Mouse (Mus musculus): ENCODE data around the gene Wbp4.
A peak's percentile ranks its signal among the peaks of the same experiment; 100 is the strongest.

The Wbp4 gene

DNA sequence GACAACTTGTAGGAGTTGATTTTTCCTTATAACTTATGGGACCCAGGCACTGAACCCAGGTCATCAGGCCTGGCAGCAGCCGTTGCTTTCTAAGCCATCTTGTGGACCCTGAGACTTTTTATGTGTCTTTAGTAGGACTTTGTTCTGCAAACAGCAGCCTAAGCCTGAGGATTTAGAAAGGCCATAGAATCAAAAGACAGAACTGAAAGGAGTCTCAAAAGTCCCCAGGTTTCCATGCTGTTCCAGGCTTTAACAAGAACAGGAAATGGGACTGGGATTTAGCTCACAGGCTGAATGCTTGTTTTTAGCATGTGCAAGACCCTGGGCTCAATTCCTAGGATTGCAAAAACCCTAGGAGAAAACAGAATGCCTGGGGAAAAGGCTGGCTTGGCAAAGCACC lies 26.5 kb upstream of the Wbp4 start:
- DNase-seq (ENCODE audit: low spot score in 2 of 2) = no peak

GRCm38 (mm10) chr14:79506207-79506606 lies 24.9 kb upstream of the Wbp4 start:
- DNase-seq (ENCODE audit: low spot score in 2 of 2) = no peak

DNA sequence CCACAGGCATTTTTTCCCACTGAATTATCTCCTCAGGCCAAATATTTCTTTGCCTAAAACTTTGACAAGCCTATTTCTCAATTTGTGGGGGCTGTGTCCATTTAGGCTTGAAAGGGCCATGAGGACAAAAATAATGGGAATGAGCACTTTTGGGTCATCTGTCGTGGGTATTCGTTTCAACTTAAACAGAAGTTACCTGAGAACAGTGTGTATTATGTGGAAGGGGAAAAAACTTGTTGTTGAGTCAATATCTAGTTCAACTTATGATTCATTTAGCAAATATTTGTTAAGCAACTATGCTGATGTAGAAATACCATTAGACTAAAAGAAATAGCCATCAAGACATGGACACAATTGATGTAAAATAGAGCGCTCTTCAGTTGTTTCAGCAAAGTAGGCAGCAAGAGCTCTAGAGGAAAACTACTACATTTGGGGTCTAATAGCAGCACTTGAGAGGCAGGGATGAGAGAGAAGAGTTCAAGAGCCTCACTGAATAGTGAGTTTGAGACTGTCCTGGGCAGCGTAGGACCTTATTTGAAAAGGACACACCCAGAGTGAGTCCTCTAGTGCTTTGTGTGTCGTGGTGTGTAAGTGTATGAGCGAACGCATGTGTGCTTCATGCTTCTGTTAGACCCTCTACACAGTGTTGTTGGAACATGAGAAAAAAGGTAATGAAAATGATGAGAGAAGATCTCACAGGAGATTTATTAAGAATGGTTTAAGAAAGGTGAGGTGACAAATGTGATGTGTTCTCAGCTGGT lies 23.1 kb upstream of the Wbp4 start:
- DNase-seq (ENCODE audit: low spot score in 2 of 2) = no peak

DNA sequence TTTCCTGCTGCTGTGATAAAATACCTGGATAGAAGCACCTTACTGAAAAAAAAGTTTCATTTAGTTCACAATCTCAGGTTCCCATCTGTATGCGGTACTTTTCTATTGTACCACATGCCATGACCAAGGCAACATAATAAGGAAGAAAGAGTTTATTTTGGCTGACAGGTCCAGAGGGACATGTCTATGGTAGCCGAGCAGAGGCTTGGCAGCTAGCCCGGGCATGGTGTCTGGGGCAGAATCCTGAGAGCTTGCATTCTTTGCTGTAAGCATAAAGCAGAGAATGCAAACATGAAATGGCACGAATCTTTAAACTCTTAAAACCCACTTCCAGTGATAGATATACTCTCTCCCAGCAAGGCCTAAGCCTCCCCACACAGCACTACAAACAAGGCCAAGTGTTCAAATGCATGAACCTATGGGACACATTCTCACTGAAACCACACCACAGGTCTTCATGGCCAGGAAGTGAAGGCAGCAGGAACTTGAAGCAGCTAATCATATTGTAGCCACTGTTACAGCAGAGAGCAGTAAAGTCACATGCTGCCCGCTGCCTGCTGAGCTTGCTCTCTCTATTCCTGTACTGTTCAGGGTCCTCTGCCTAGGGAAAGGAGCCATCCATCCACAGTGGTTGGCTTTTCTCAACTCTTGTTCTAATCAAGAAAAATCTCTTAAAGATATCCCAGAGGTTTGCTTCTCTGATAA lies 22.2 kb upstream of the Wbp4 start:
- DNase-seq (ENCODE audit: low spot score in 2 of 2) = no peak

DNA sequence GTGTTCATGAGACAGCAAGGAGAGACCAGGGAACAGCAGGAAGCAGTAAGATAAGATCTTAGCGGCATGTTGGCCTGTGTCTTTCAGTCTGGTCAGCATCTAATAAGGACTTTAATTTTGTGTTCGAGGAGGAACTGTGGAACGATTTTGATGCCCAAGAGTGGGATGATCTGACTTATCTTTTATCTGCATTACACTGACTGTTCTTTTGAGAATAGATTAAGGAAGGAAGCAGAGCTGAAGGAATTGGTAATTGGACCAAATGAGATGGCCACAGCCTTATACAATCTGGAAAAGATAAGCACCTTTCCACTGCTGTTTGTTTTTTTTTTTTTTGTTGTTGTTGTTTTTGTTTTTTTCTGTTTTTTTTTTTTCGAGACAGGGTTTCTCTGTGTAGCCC lies 19.4 kb upstream of the Wbp4 start:
- no peak for DNase-seq (ENCODE audit: low spot score in 2 of 2)

- no peak for DNase-seq (ENCODE audit: low spot score in 2 of 2)
Measured at GRCm38 (mm10) chr14:79499326-79499725, 18.0 kb upstream of the Wbp4 start.

- no peak for DNase-seq (ENCODE audit: low spot score in 2 of 2)
Measured at GRCm38 (mm10) chr14:79494349-79494748, 13.0 kb upstream of the Wbp4 start.

GRCm38 (mm10) chr14:79490246-79490645 lies 8.9 kb upstream of the Wbp4 start:
- DNase-seq (ENCODE audit: low spot score in 2 of 2) = no peak

- DNase-seq (ENCODE audit: low spot score in 2 of 2) = no peak
Measured at GRCm38 (mm10) chr14:79489150-79489549, 7.8 kb upstream of the Wbp4 start.

- no peak for DNase-seq (ENCODE audit: low spot score in 2 of 2)
Measured at GRCm38 (mm10) chr14:79488531-79488930, 7.2 kb upstream of the Wbp4 start.

GRCm38 (mm10) chr14:79486993-79487731 lies 5.8 kb upstream of the Wbp4 start:
- DNase-seq (ENCODE audit: low spot score in 2 of 2) = no peak

DNA sequence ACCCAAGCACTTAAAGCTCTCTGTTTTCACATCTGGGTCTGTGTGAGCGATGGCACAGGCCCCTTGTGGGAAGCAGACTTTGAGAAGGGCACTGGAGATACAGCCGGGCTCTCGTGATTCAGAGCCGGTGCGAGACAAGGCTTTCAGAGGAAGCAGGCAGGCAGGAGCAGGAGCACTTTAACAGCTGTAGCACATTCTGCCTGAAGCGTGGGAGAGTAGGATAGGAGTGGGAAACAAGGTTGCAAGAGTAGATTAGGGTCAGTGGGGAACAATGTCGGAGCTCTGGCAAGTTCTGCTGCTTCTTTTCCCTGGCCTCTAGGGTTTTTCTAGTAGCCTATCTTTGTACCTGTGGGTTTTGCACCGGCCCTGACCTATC lies 5.3 kb upstream of the Wbp4 start:
- DNase-seq (ENCODE audit: low spot score in 2 of 2) = no peak

GRCm38 (mm10) chr14:79483611-79484120 lies 2.3 kb upstream of the Wbp4 start:
- DNase-seq (ENCODE audit: low spot score in 2 of 2) = no peak

DNA sequence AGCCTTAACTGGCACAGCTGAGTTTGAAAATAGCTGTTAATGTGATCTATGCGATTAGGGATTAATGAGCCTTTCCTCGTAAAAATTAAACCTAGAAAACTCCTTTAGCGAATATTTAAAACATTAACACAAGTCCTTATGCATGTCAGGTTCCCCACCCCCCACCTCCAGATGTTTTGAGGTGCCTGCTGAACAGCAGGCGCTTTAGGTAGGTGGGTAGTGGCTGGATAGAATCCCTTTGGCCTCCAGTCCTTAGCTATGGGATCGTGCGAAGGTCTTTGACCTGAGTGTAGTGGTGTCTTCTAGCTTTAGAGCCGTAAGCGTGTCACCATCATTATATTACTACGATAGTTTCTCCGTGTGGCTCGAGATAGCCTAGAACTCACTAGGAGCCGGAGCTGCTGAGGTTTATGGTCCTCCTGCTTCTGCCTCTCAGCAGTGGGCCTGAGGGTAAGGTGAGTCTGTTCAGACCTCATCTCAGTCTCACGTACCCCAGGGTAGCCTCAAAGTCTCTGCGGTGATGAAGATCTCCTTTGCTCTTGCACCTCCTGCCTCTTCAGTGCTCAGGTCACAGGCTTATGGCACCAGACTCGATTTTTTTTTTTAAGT lies 1.5 kb upstream of the Wbp4 start:
- DNase-seq (ENCODE audit: low spot score in 2 of 2) = no peak

DNA sequence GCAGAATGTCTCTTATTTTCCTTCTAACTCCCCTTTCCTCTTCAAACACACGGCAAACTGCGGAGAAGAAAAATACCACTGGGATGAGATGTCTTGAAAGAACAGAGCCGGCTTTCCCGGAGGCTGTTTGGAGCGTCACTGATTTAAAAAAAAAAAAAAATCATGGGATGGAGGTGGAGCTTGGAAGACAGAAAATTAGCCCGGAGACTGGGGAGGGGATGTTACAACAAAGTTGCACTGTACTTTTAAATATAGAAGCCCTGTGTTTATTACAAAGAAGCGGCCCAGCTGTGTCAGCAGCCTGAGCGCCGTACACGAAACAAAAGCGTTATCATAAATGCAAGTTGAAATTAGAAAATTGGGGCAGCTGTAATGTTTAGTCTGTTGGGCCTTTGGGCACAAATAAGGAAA lies 936 bp upstream of the Wbp4 start:
- DNase-seq (ENCODE audit: low spot score in 2 of 2) = no peak

GRCm38 (mm10) chr14:79480624-79481338 lies 539 bp downstream of the Wbp4 start, which contains the start of gene Elf1:
Gene Elf1 (plus strand): TSS chr14:79481194.
- DNase-seq (ENCODE audit: low spot score in 2 of 2) = peak; percentile 88 to 91

DNA sequence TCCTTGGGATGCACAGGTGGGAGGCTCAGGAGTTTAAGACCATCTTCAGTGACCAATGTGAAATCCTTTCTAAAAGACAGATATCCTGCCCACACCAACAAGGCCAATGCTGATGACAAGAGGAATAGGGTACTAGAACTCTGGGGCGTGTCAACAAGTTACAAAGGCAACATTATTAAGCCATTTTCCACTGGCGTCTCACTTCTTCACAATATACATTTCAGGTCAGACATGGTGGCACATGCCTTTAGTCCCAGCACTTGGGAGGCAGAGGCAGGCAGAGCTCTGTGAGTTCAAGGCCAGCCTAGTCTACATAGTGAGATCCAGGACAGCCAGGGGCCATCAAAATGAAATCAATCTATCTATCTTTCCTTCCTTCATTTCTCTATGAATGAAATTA lies 7.9 kb downstream of the Wbp4 start:
- DNase-seq (ENCODE audit: low spot score in 2 of 2) = no peak

GRCm38 (mm10) chr14:79467621-79468020 lies 13.7 kb downstream of the Wbp4 start:
- DNase-seq (ENCODE audit: low spot score in 2 of 2) = peak in 1 of 2 experiments; percentile 24

DNA sequence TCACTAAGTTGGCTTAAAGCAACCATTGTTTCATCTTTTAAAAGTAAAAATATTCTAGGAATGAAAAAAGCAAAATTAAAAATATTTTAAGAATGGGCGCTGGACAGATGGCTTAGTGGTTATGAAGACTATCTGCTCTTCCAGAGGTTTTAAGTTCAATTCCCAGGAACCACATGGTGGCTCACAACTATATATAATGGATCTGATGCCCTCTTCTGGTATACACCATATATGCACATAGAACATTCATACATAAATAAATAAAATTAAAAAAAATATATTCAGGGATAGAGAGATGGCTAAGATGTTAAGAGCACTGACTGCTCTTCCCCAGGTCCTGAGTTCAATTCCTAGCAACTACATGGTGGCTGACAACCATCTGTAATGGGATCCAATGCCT lies 15.7 kb downstream of the Wbp4 start:
- no peak for DNase-seq (ENCODE audit: low spot score in 2 of 2)

GRCm38 (mm10) chr14:79460988-79461387 lies 20.3 kb downstream of the Wbp4 start:
- no peak for DNase-seq (ENCODE audit: low spot score in 2 of 2)

DNA sequence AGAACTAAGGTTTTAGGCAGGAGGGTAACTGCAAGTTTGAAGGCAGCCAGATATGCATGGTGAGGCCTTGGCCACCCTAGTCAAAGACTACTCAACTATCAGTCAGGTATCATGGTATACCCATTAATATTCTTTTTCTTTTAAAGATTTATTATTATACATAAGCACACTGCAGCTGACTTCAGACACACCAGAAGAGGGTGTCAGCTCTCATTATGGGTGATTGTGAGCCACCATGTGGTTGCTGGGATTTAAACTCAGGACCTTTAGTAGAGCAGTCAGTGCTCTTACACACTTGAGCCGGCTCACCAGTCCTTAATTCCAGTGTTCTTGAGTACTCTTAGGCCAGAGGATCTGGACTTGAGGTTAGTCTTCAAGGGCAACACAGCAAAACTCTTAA lies 20.9 kb downstream of the Wbp4 start:
- no peak for DNase-seq (ENCODE audit: low spot score in 2 of 2)
